Mouse (Mus musculus) neural tube, embryonic 11.5 days (tissue): ENCODE data around the gene Lhfpl2. TPM values are rescaled to one million over a fixed set of nuclear protein-coding genes. Genes with fewer than 3 reads are reported as not detected.

Experiments
- ATAC-seq: fragments of 200-750 bp; cut with Nextera tagmentation; 2 replicates; pipeline ENCODE4 v1.8.0; 2017; ENCODE audit warnings: moderate number of reproducible peaks, mild to moderate bottlenecking, moderate TSS enrichment, moderate library complexity; ENCODE audit not compliant: insufficient read depth, low FRiP score, low TSS enrichment
- DNase-seq: peaks from one replicate; pipeline ENCODE4 v3.0.0-alpha.2; 2015; ENCODE audit warnings: low spot score
- H3K27ac ChIP-seq: fragments of 300-500 bp; sonication (generic); 2 replicates; pipeline ENCODE4 v1.5.1; 2014; ENCODE audit warnings: low read depth, mild to moderate bottlenecking, low read length
- H3K27me3 ChIP-seq: fragments of 300-500 bp; sonication (generic); 2 replicates; pipeline ENCODE4 v1.6.1; 2014; ENCODE audit warnings: mild to moderate bottlenecking, low read length, mixed read lengths; ENCODE audit not compliant: control insufficient read depth, insufficient read depth
- H3K36me3 ChIP-seq: fragments of 300-500 bp; sonication (generic); 2 replicates; pipeline ENCODE4 v1.6.1; 2014; ENCODE audit warnings: mild to moderate bottlenecking, low read length, moderate library complexity, mixed read lengths; ENCODE audit not compliant: control insufficient read depth, insufficient read depth
- H3K4me1 ChIP-seq: fragments of 300-500 bp; sonication (generic); 2 replicates; pipeline ENCODE4 v1.6.1; 2014; ENCODE audit warnings: low read length, mixed read lengths; ENCODE audit not compliant: control insufficient read depth, insufficient read depth
- H3K4me2 ChIP-seq: fragments of 300-500 bp; sonication (generic); 2 replicates; pipeline ENCODE4 v1.6.1; 2014; ENCODE audit warnings: low read depth, mild to moderate bottlenecking, moderate library complexity
- H3K4me3 ChIP-seq: fragments of 300-500 bp; sonication (generic); 2 replicates; pipeline ENCODE4 v1.5.1; 2014; ENCODE audit warnings: low read depth, low read length
- H3K9ac ChIP-seq: fragments of 300-500 bp; sonication (generic); 2 replicates; pipeline ENCODE4 v1.6.1; 2014; ENCODE audit warnings: mild to moderate bottlenecking, low read length
- H3K9me3 ChIP-seq: fragments of 300-500 bp; sonication (generic); 2 replicates; pipeline ENCODE4 v1.6.1; 2016; ENCODE audit warnings: low read length; ENCODE audit not compliant: control insufficient read depth
- WGBS: fragments of 180-500 bp; shearing (Covaris S2); extraction: QIAGEN DNeasy Blood & Tissue Kit; methylation state at CpG from one replicate; pipeline ENCODE4 v1.1.7; 2014; 5-methylcytosine and 5-hydroxymethylcytosine counted together
- polyA plus RNA-seq: library from polyadenylated mRNA; unstranded; fragments of >200 nt; fragmentation: Nextera tagmentation; extraction: Ambion mirVana; gene quantifications from 2 replicates; pipeline ENCODE4 v1.2.1, GENCODE M21; 2014

The Lhfpl2 gene
- polyA plus RNA-seq, 1 experiment from 2014 or later, result 25.2 TPM

DNA sequence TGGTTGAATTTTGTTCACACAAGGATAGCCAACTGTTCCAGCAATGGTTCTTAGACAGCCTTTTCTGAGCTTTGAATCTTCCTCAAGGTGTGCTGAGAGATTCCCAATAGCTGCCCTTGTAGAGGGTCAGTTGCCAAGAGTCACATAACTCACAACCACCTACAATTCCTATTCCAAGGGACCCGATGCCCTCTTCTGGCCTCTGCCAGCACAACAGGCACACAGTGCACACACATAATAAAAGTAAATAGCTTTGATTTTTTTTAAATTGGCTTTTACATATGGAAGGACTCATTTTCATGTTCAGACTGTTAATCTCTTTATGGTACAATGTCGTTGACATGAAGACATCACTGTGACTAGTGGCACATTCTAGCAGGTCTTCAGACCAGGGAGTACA is 155.1 kb downstream of the Lhfpl2 start:
- ATAC-seq, result no peak
- WGBS, result 90% methylated on average over 2 of the region's 2 CpGs

DNA sequence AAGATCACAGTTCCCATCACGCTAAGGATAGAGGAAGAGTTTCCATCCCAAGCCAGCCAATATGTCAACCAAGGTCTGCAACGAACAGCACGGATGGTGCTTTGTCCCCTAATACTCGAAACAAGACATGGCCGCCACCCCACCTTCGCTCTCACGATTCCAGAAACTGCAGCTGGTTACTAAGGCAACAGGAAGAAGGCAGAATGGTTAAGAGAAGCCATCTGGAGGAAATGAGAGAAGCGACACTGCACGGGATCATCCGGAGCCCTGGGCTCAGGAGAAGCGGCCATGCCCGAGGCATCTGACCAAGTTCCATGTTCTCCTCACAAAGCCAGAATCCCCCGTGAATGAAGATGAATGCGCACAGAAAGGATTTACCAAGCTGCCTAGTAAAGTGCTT is 166.0 kb downstream of the Lhfpl2 start:
- 81% methylated on average over 14 of the region's 14 CpGs for WGBS
- no peak overlapping the region for H3K4me3 ChIP-seq
- H3K9me3 ChIP-seq, result no peaks in the 10 kb centered on the region
- H3K4me1 ChIP-seq, result no peaks in the 10 kb centered on the region
- H3K36me3 ChIP-seq, result no peaks in the 10 kb centered on the region
- DNase-seq (no peak), ATAC-seq (no peak)
- no peak overlapping the region for H3K27ac ChIP-seq
- no peak overlapping the region for H3K9ac ChIP-seq
- H3K27me3 ChIP-seq, result no peaks in the 10 kb centered on the region
- no peak overlapping the region for H3K4me2 ChIP-seq

More for the DNA sequence above, 155.1 kb downstream of the Lhfpl2 start:
- Histone ChIP-seq H3K4me1 (no peaks in the 10 kb centered on the region), H3K4me3 (no peak overlapping the region), H3K27ac (no peak overlapping the region), H3K27me3 (no peaks in the 10 kb centered on the region), H3K9ac (no peak overlapping the region), H3K4me2 (no peak overlapping the region), H3K9me3 (peaks cover 3% of the 10 kb centered on the region; the same call in 1 of the 2 replicates), H3K36me3 (peaks cover 3% of the 10 kb centered on the region; the same call in 1 of the 2 replicates)
- no peak for DNase-seq

DNA sequence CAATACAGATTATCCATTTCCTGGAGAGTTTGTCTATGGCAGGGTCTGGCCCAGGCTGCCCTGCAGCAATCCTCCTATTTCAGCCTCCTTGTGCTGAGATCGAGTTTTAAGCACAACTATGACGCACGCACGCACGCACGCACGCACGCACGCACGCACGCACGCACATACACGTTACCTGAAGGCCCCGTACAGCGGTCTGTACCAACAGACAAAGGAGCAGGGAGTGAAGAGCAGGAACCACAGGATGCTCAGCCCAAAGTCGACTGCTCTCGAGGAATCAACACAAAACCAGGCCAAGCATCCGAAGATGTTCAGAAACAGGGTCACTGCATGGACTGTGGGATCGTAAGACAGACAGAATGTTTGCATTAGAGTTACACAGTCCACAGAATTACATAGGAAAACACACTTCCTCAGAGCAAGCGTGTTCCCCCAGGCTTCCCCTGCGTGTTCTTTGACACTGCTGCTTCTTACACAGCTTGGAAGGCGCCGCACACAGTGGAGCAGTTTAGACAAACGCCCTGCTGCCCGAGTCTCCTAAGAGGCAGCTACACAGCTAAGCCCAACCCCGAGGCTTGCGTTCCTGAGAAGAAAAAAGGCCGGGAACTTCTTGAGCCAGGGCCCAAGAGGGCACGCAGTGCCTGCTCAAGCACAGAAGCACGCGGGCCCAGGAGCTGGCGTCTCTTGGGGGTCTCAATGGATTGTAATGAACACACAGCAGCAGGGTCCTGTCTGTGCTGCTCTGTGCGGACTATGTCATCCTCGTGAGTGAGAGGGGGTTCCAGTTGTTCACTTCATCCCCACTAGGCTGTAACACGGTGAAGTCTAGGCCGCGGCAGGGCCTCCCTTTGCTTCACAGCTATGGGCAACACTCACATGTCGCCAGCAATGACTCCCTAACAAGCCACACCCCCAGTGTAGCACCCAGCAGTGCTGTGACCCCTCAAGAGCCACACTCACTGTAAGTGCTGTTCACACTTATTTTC is 167.4 kb downstream of the Lhfpl2 start:
- H3K4me3 ChIP-seq, result no peak overlapping the region
- H3K36me3 ChIP-seq, result no peaks in the 10 kb centered on the region
- DNase-seq, result no peak
- no peak overlapping the region for H3K4me2 ChIP-seq
- ATAC-seq, result no peak
- no peaks in the 10 kb centered on the region for H3K27me3 ChIP-seq
- H3K4me1 ChIP-seq, result no peaks in the 10 kb centered on the region
- H3K9ac ChIP-seq, result no peak overlapping the region
- H3K27ac ChIP-seq, result no peak overlapping the region
- H3K9me3 ChIP-seq, result no peaks in the 10 kb centered on the region
- WGBS, result 94% methylated on average over 38 of the region's 38 CpGs

DNA sequence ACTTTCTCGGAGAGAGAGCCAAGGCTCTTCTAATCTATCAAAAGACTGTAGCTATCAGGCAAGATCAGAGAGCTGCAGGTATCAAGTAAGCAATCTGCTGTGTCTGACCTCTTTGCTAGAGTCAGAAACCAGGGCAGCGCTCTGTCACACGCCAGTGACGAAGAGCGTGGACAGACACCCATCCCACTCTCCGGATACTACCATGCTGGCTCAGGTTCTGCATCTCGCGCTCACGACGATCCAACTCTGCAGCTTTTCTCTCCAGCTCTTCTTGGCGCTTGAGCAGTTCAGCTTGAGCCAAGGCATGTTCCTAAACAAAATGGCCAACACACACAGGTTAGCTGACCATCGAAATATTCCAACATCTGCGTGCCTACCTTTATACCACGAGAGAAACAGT is 174.3 kb downstream of the Lhfpl2 start:
- no peak overlapping the region for H3K9ac ChIP-seq
- H3K9me3 ChIP-seq, result no peaks in the 10 kb centered on the region
- no peak overlapping the region for H3K4me3 ChIP-seq
- no peak overlapping the region for H3K27ac ChIP-seq
- WGBS, result 95% methylated on average over 14 of the region's 14 CpGs
- H3K4me2 ChIP-seq, result no peak overlapping the region
- DNase-seq, result no peak
- no peaks in the 10 kb centered on the region for H3K4me1 ChIP-seq
- no peak for ATAC-seq
- H3K36me3 ChIP-seq, result no peaks in the 10 kb centered on the region
- H3K27me3 ChIP-seq, result no peaks in the 10 kb centered on the region

DNA sequence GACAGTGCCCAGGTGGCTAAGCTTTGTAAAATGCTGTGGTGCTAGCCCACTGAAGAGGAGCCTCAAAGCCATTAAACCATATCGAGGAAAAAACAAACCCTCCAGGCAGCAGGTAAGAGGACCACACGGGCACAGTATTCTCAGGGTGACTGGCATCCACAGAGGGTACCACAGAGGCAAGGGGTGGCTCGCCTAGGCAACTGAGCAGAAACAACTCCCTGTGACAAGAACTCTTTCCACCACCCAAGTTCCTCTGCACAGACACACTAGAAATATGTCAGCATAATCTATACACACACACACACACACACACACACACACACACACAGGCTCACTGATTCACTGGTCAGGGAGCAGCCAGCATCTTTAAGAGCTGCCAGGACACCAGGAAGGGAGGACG is 181.9 kb downstream of the Lhfpl2 start:
- ATAC-seq (no peak), DNase-seq (no peak)
- Histone ChIP-seq H3K4me1 (no peaks in the 10 kb centered on the region), H3K27ac (no peak overlapping the region), H3K36me3 (no peaks in the 10 kb centered on the region), H3K9ac (no peak overlapping the region), H3K9me3 (no peaks in the 10 kb centered on the region), H3K4me3 (no peak overlapping the region), H3K27me3 (no peaks in the 10 kb centered on the region), H3K4me2 (no peak overlapping the region)
- 65% methylated on average over 4 of the region's 4 CpGs for WGBS

DNA sequence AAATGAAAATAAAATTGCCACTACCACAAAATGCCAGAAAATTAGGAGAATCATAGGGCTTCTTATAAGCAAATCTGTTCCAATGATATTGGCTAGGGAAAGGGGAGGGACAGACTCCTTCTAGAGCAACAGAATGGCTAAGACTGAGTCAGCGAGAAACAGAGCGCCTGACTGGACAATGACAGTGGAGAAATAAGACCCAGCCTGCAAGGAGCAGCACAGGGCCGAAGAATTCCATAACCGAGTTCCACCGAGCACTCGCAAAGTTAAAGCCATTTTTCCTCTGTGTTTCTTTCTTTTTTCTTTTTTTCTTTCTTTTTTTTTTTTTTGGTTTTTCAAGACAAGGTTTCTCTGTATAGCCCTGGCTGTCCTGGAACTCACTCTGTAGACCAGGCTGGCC is 182.5 kb downstream of the Lhfpl2 start:
- Histone ChIP-seq H3K9ac (no peak overlapping the region), H3K4me3 (no peak overlapping the region), H3K36me3 (no peaks in the 10 kb centered on the region), H3K27me3 (no peaks in the 10 kb centered on the region), H3K4me2 (no peak overlapping the region), H3K27ac (no peak overlapping the region), H3K9me3 (no peaks in the 10 kb centered on the region), H3K4me1 (no peaks in the 10 kb centered on the region)
- 86% methylated on average over 6 of the region's 6 CpGs for WGBS
- DNase-seq, result no peak
- ATAC-seq, result no peak

DNA sequence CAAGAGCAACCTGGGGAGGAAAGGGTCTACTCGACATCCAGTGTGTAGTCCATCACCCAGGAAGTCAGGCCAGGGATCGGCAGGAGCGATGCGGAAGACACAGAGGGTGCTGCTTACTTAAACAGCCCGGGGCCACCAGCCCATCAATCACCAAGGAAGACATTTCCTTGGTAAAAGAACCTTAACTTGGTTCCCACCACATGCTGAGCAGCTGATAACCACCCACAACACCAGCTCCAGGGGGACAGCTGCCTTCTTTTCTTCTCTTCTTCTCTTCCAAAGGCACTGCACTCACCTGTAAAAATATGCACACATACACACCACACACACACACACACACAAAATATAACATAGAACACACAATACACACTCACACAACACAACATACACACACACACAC is 183.3 kb downstream of the Lhfpl2 start:
- Histone ChIP-seq H3K27ac (no peak overlapping the region), H3K9ac (no peak overlapping the region), H3K9me3 (no peaks in the 10 kb centered on the region), H3K27me3 (no peaks in the 10 kb centered on the region), H3K4me2 (no peak overlapping the region), H3K36me3 (no peaks in the 10 kb centered on the region), H3K4me3 (no peak overlapping the region), H3K4me1 (no peaks in the 10 kb centered on the region)
- ATAC-seq (no peak), DNase-seq (no peak)
- WGBS, result 36% methylated on average over 5 of the region's 5 CpGs

DNA sequence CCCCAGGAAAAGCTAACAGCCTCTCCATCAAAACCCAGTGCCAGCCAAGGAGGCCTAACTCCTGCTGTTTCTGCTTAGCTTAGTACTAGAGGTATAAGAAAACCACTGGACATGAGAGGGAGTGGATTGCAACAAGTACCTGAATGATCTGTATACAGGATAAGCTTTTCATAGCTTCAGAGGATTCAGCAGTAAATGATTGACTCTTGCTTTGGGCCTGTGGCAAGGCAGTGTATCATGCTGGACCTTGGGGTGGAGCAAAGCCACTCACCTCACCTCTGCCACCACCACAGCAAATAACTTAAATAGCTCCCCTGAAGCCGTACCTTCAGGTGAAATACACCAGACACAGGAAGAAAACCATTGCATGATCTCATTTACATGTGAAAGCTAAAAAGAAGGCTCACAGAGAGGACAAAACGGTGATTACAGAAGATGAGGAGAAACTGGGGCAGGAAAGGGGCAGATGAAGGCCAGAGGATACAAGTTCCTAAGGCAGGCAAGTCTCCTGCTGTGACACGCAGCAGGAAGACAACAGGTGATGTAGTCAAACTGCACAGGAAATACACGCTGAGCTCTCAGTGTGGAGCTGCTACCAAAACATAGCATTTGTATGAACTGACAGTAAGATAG is 184.4 kb downstream of the Lhfpl2 start:
- ATAC-seq (no peak), DNase-seq (no peak)
- H3K36me3 ChIP-seq, result no peaks in the 10 kb centered on the region
- H3K9ac ChIP-seq, result no peak overlapping the region
- 0 out of 2 replicates have a peak overlapping the region, but pooled peaks have one; percentile 17 for H3K27ac ChIP-seq
- no peak overlapping the region for H3K4me3 ChIP-seq
- H3K4me2 ChIP-seq, result no peak overlapping the region
- H3K9me3 ChIP-seq, result no peaks in the 10 kb centered on the region
- H3K4me1 ChIP-seq, result no peaks in the 10 kb centered on the region
- WGBS, result 45% methylated on average over 4 of the region's 4 CpGs
- H3K27me3 ChIP-seq, result no peaks in the 10 kb centered on the region
